Mouse (Mus musculus): ENCODE measurements around the gene Ndufa13.

DNA sequence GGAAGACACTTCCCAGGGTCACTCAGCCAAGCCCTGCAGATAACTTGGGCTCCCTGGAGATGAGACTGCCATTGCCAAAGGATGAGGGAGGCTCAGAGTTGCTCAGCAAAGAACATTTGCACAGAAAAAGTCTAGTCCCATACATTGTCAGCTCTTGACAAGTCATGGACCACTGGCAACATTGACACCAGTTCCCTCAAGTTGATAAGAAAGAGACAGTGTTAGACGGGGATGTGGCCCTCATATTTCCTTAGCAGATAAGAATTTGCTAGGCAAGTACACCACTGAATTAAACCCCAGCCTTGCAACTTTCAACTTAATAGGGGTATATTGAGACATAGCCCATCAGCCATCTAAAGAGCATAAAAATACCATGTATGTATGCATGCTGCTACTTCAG is 21.6 kb upstream of the Ndufa13 start:
- no peak for TF ChIP-seq CTCF (IDR thresholded peaks at IDR 0.05)
- no peak for TF ChIP-seq EP300 (IDR thresholded peaks at IDR 0.05)

Measured in lung, postnatal 0 days (tissue).